Mouse (Mus musculus): Measurements from ENCODE around the gene Tmem106a. TPM values are rescaled to one million over a fixed set of nuclear protein-coding genes. Genes with fewer than 3 reads are reported as not detected.

The Tmem106a gene
- total RNA-seq (2014; rRNA removed) (2.6 and 5.2 TPM in 2 replicates), polyA plus RNA-seq (2015; fragmentation: Nextera tagmentation; extraction: Ambion mirVana) (5.1 and 5.3 TPM in 2 replicates)

DNA sequence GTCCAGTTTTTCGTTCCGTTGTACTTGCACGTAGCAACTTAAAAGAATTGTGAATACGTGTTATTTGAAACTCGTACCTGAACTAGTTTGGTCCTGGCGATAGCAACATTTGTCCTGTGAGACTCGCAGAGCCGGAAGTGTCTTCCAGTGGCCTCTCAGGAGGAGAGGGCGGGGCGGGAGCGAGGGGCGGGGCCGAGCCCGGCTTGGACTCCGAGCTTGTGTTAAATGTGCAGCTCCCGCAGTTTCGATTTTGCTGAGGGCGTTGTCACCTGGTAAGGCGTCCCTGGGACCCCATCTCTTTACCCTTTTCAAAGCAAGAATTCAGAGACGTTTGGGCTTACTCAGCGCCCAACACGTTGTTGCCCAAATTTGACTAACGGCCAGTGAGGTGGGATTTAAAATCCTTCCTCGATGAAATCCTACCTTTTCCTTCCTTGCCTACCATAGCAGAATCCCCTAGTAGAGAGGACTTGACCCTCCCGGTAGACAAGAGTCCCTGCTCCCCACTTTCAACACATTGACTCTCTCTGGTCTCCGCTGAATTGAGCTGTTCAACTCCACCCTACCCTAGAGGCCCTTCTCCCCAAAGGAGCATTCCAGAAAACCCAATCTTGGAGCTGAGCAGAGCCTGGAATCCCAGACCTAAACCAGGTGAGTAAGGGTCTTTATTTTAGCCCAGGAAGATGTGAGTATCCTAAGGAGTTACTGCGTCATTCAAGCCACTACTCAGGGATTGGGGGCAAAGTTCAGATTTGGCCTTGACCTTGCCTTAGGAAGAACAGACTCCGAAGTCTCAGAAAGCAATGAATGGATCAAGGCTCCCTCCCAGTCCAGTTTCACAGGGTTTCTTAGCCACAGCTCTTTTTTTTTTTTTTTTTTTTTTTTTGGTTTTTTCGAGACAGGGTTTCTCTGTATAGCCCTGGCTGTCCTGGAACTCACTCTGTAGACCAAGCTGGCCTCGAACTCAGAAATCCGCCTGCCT, at the start of gene Tmem106a:
Tmem106a (plus strand) TSS at position 189 of the 982 bp plus-strand sequence.
- no peak for TF ChIP-seq CTCF (IDR thresholded peaks at IDR 0.05; ENCODE audit: low read depth)
- Histone ChIP-seq H3K4me3 (ENCODE audit: low read length) (peak within 1 kb of the TSS; percentile 33), H3K4me1 (ENCODE audit: insufficient read depth, low read length) (0 out of 2 replicates have a peak, but pooled peaks cover 6% of the 10 kb centered on the region), H3K9me3 (ENCODE audit: low read length) (no peaks in the 10 kb centered on the region), H3K4me2 (ENCODE audit: low read depth, low read length) (peak within 1 kb of the TSS; percentile 56), H3K27ac (no peak within 1 kb of the TSS), H3K36me3 (ENCODE audit: insufficient read depth, low read length) (peaks cover 26% of the 10 kb centered on the region), H3K27me3 (ENCODE audit: insufficient read depth, low read length) (no peaks in the 10 kb centered on the region), H3K9ac (replicated peaks; ENCODE audit: low read length) (peak within 1 kb of the TSS; percentile 40; the same call in 1 of the 2 replicates)
- 22% methylated on average over 30 of the region's 31 CpGs for WGBS
- DNase-seq (ENCODE audit: low spot score): peak; percentile 55
- ATAC-seq: no peak

DNA sequence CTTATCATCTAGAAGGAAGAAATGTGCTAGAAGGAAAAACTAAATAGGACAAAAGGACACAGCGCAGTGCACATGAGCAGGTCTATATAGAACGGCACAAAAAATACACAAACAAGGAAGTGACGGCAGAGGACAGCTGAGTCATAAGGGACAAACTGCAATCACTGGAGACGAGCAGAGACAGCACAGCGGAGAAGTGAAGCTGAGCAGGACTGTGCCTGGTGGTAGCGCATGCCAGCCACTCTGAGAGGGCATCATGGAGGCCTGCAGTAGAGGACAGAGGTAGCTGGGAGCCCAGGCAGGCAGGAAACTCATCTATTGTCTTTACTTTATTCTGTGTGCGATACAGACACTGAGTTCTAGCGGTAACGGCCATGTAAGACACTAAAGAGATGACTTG, 38.5 kb upstream of the Tmem106a start:
- 86% methylated on average over 9 of the region's 9 CpGs for WGBS
- no peaks in the 10 kb centered on the region for H3K27me3 ChIP-seq (ENCODE audit: insufficient read depth, low read length)
- H3K4me2 ChIP-seq (ENCODE audit: low read depth, low read length): no peak overlapping the region
- no peak for TF ChIP-seq CTCF (IDR thresholded peaks at IDR 0.05; ENCODE audit: low read depth)
- H3K9ac ChIP-seq (replicated peaks; ENCODE audit: low read length): no peak overlapping the region
- no peaks in the 10 kb centered on the region for H3K4me1 ChIP-seq (ENCODE audit: insufficient read depth, low read length)
- no peaks in the 10 kb centered on the region for H3K9me3 ChIP-seq (ENCODE audit: low read length)
- no peak overlapping the region for H3K27ac ChIP-seq
- H3K36me3 ChIP-seq (ENCODE audit: insufficient read depth, low read length): no peaks in the 10 kb centered on the region
- ATAC-seq (no peak), DNase-seq (ENCODE audit: low spot score) (no peak)
- H3K4me3 ChIP-seq (ENCODE audit: low read length): no peak overlapping the region

DNA sequence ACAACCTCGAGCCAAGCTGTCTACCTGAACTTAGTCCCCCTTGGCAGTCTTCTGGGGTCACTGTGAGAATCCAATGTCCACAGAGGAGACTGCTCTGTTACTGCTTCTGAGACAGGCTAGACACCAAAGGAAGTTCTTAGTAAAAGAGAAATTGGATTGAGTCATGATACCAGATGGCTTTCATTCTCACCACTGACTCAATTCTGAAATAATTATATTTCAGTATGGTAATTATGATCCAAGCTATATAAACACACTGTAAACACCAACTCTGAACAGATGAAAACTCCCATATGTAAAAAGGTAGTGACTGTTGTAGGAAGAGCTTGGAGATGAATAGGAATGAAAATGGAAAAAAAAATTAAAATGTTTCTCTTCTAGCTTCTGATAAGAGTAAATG, 37.9 kb upstream of the Tmem106a start:
- no peaks in the 10 kb centered on the region for H3K27me3 ChIP-seq (ENCODE audit: insufficient read depth, low read length)
- ATAC-seq (no peak), DNase-seq (ENCODE audit: low spot score) (no peak)
- no peaks in the 10 kb centered on the region for H3K36me3 ChIP-seq (ENCODE audit: insufficient read depth, low read length)
- no peaks in the 10 kb centered on the region for H3K4me1 ChIP-seq (ENCODE audit: insufficient read depth, low read length)
- WGBS: 86% methylated on average over 1 of the region's 1 CpGs
- TF ChIP-seq CTCF (IDR thresholded peaks at IDR 0.05; ENCODE audit: low read depth): no peak
- H3K4me2 ChIP-seq (ENCODE audit: low read depth, low read length): no peak overlapping the region
- no peak overlapping the region for H3K4me3 ChIP-seq (ENCODE audit: low read length)
- H3K27ac ChIP-seq: no peak overlapping the region
- no peak overlapping the region for H3K9ac ChIP-seq (replicated peaks; ENCODE audit: low read length)
- no peaks in the 10 kb centered on the region for H3K9me3 ChIP-seq (ENCODE audit: low read length)

DNA sequence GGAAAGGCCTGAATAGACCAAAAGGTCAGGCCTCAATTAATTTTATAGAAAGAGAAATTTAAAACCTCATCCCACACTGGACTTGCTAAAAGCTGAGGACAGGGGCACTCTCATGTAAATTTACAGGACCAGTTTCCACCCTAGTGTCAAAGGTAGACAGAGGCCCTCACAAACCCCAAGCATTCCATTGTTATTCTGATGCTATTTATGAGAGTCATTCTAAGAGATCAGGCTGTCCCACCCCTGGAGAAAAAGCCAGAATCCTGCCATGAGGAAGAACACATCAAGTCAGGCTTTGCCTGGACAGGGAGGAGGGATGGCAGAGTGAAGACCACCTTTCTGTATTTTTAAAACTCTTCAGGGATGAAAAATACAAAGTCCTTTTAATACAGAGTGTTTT, 33.5 kb upstream of the Tmem106a start:
- Histone ChIP-seq H3K4me3 (ENCODE audit: low read length) (no peak overlapping the region), H3K36me3 (ENCODE audit: insufficient read depth, low read length) (no peaks in the 10 kb centered on the region), H3K9ac (replicated peaks; ENCODE audit: low read length) (no peak overlapping the region), H3K27me3 (ENCODE audit: insufficient read depth, low read length) (no peaks in the 10 kb centered on the region), H3K27ac (no peak overlapping the region), H3K9me3 (ENCODE audit: low read length) (no peaks in the 10 kb centered on the region), H3K4me2 (ENCODE audit: low read depth, low read length) (no peak overlapping the region), H3K4me1 (ENCODE audit: insufficient read depth, low read length) (peaks cover 3% of the 10 kb centered on the region; the same call in 1 of the 2 replicates)
- no peak for TF ChIP-seq CTCF (IDR thresholded peaks at IDR 0.05; ENCODE audit: low read depth)
- DNase-seq (ENCODE audit: low spot score): no peak
- no peak for ATAC-seq

DNA sequence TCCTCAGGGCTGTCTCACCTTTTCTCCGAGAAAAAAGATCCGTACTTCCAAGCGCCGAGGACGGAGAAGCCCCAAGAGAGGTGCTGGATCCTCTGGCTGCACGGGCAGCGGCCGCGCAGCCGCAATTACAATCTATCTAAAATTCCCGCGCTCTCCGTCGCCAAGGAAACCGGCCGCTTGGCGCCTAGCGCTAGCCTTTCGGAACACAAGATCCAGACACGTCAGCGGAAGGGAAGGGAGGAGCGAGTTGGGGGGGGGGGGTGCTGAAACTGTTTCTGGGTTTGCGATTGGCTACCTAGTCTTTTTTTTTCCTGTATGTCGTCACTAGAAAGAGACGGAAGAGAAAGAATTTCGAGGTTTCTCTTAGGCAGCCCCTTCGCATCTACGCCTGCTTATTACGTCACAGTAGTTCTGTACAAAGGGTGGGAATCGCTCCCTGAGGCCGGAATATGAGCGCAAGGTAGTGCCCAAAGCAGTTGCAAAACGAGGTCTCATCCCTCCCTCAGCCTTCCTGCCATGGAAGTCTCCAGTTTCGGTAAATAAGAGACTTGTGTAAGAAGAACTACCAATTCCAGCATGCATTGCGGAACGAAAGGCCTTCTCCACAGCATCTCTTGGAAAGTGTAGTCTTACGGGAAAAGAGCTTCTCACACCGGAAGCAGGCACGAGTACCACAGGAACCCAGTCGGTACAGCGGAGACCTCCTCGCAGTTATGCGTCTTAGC, 30.1 kb upstream of the Tmem106a start, which contains the start of the genes Brca1 and Nbr1:
Brca1 (minus strand) TSS at position 205 of the 725 bp plus-strand sequence.
Nbr1 (plus strand) TSS at position 399 of the 725 bp plus-strand sequence.
- Histone ChIP-seq H3K27ac (peak within 1 kb of the TSS; percentile 91), H3K9ac (replicated peaks; ENCODE audit: low read length) (peak within 1 kb of the TSS; percentile 80), H3K4me1 (ENCODE audit: insufficient read depth, low read length) (peaks cover 14% of the 10 kb centered on the region; the same call in 1 of the 2 replicates), H3K4me3 (ENCODE audit: low read length) (peak within 1 kb of the TSS; percentile 85), H3K9me3 (ENCODE audit: low read length) (no peaks in the 10 kb centered on the region), H3K4me2 (ENCODE audit: low read depth, low read length) (peak within 1 kb of the TSS; percentile 84), H3K36me3 (ENCODE audit: insufficient read depth, low read length) (0 out of 2 replicates have a peak, but pooled peaks cover 5% of the 10 kb centered on the region), H3K27me3 (ENCODE audit: insufficient read depth, low read length) (no peaks in the 10 kb centered on the region)
- DNase-seq (ENCODE audit: low spot score): peak; percentile 98
- TF ChIP-seq CTCF (IDR thresholded peaks at IDR 0.05; ENCODE audit: low read depth): no peak
- peak; percentile 80 for ATAC-seq
- WGBS: under 1% methylated on average over 43 of the region's 43 CpGs
